Mouse (Mus musculus): ENCODE measurements at regions not wholly inside any gene's neighbourhood (a gene's known extent, or its start where the extent isn't known, plus 50 kb on each side); places are given as distances from the start of the nearest gene placed in this dataset.

GRCm38 (mm10) chr11:90807343-90807742 is 119.2 kb upstream of the Tom1l1 start:
- TF ChIP-seq CTCF (conservative IDR thresholded peaks at IDR 0.05; ENCODE audit: insufficient read depth, insufficient read length, low read depth, low read length) = no peak
- no peak for TF ChIP-seq POLR2A (IDR thresholded peaks at IDR 0.05; ENCODE audit: low read depth, low read length)

All from kidney, adult 2 months (tissue).